Mouse (Mus musculus) adipose tissue, adult 10 weeks (tissue): ENCODE data around the gene Olfr48. TPM values are rescaled to one million over a fixed set of nuclear protein-coding genes. Genes with fewer than 3 reads are reported as not detected.

ENCODE experiments used
- polyA plus RNA-seq: library from polyadenylated mRNA; stranded (reverse); fragments of 350-450 nt; fragmentation: Illumina TruSeq; extraction: RNeasy Lipid Tissue Mini Kit (QIAGEN cat#74804); gene quantifications from one replicate; pipeline ENCODE4 v1.2.3, GENCODE M21; 2014; ENCODE audit warnings: low read depth, low replicate concordance

The Olfr48 gene
- not detected for polyA plus RNA-seq

GRCm38 (mm10) chr2:89848105-89848504 is at the start of gene Olfr48:
TSS of gene Olfr48 (minus strand) at chr2:89848205.

GRCm38 (mm10) chr2:89878137-89878536 is 30.1 kb upstream of the Olfr48 start, which contains the start of gene Olfr1257:
TSS of gene Olfr1257 (plus strand) at chr2:89878437.

GRCm38 (mm10) chr2:89841455-89841854 is 6.5 kb downstream of the Olfr48 start, which contains the start of gene Olfr1256:
TSS of gene Olfr1256 (minus strand) at chr2:89841555.

GRCm38 (mm10) chr2:89811751-89812150 is 36.3 kb downstream of the Olfr48 start, which contains the start of gene Olfr1255:
TSS of gene Olfr1255 (plus strand) at chr2:89812051.

DNA sequence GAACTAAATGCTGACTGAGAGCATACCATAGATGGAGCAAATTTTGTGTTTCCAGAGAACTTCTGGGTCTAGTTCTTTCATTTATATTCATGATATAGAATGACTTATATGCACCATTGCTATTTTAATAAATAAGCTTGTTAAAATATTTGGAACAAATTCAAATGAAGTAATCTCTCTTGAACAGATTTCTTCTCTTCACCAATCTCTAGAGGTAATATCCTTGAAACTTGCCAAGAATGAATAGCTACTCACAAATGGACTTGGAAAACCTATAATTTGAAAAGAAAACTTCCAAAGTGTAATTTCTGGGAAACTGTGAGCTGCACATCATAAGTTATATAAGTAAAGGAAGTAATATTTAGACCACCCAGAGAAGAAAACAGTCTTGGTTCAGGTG is 54.5 kb downstream of the Olfr48 start, which contains the start of gene Olfr1254:
Gene Olfr1254 (minus strand): TSS at position 101 of the 400 bp plus-strand sequence.

Other genes with a start within 250 kb of the Olfr48 start
- gene Olfr1247, start 234.1 kb downstream of the Olfr48 start, polyA plus RNA-seq, result not detected
- gene Olfr1248, start 230.0 kb downstream of the Olfr48 start, polyA plus RNA-seq, result not detected
- not detected for gene Olfr1249, start 213.2 kb downstream of the Olfr48 start, polyA plus RNA-seq
- gene Olfr1250, start 186.7 kb downstream of the Olfr48 start, polyA plus RNA-seq, result not detected
- not detected for gene Olfr1251, start 176.3 kb downstream of the Olfr48 start, polyA plus RNA-seq
- not detected for gene Olfr1252, start 123.2 kb downstream of the Olfr48 start, polyA plus RNA-seq
- not detected for gene Olfr1253, start 91.1 kb downstream of the Olfr48 start, polyA plus RNA-seq
- gene Olfr1254, start 54.6 kb downstream of the Olfr48 start, polyA plus RNA-seq, result not detected
- not detected for gene Olfr1255, start 36.2 kb downstream of the Olfr48 start, polyA plus RNA-seq
- gene Olfr1256, start 6.7 kb downstream of the Olfr48 start, polyA plus RNA-seq, result not detected
- gene Olfr1257, start 30.2 kb upstream of the Olfr48 start, polyA plus RNA-seq, result not detected
- not detected for gene Olfr1258, start 79.1 kb upstream of the Olfr48 start, polyA plus RNA-seq
- not detected for gene Olfr1259, start 100.5 kb upstream of the Olfr48 start, polyA plus RNA-seq
- gene Olfr1260, start 126.1 kb upstream of the Olfr48 start, polyA plus RNA-seq, result not detected
- gene Olfr1261, start 143.0 kb upstream of the Olfr48 start, polyA plus RNA-seq, result not detected
- gene Olfr1262, start 151.9 kb upstream of the Olfr48 start, polyA plus RNA-seq, result not detected
- not detected for gene Olfr1263, start 163.9 kb upstream of the Olfr48 start, polyA plus RNA-seq
- not detected for gene Olfr1264, start 177.4 kb upstream of the Olfr48 start, polyA plus RNA-seq
- not detected for gene Olfr1265, start 187.1 kb upstream of the Olfr48 start, polyA plus RNA-seq
- gene Olfr140, start 215.4 kb upstream of the Olfr48 start, polyA plus RNA-seq, result not detected